Mouse (Mus musculus) embryonic fibroblast, embryonic 13.5 days (primary cell): Measurements from ENCODE around the gene 1700012B07Rik.

Source experiments
- CTCF ChIP-seq: IDR thresholded peaks from 2 replicates; pipeline ENCODE4 v1.5.1; 2011; ENCODE audit warnings: mild to moderate bottlenecking, control low read depth, low read length, moderate library complexity, borderline replicate concordance; ENCODE audit not compliant: insufficient read depth
- POLR2A ChIP-seq: IDR thresholded peaks from 2 replicates; pipeline ENCODE4 v1.6.1; 2011; ENCODE audit warnings: low read depth, mild to moderate bottlenecking, control low read depth, low read length, moderate library complexity

GRCm38 (mm10) chr11:109857086-109857485, 29.2 kb upstream of the 1700012B07Rik start:
- TF ChIP-seq CTCF (no peak), POLR2A (no peak)
